Mouse (Mus musculus): ENCODE measurements around the gene Ifnlr1. TPM values are rescaled to one million over a fixed set of nuclear protein-coding genes. Genes with fewer than 3 reads are reported as not detected.

Gene Ifnlr1
- total and polyA plus RNA-seq, 3 experiments: 0.03 TPM; not detected in 2

GRCm38 (mm10) chr4:135653956-135654355 lies 32.1 kb upstream of the Ifnlr1 start:
- H3K36me3 ChIP-seq (ENCODE audit: control insufficient read depth in 1 of 2, insufficient read depth in 2 of 2, low read length in 2 of 2): no peaks in the 10 kb centered on the region; a peak in 1 of 4 replicates
- H3K27me3 ChIP-seq (ENCODE audit: control insufficient read depth in 1 of 2, insufficient read depth in 2 of 2, low read length in 2 of 2): peaks cover 0 to 1% of the 10 kb centered on the region in 2 experiments; a peak in 3 of 4 replicates
- H3K9ac ChIP-seq (ENCODE audit: control insufficient read depth, low read depth, low read length, poor library complexity, severe bottlenecking): no peak overlapping the region
- H3K9me3 ChIP-seq (replicated peaks; ENCODE audit: insufficient read depth, low read length): no peaks in the 10 kb centered on the region
- H3K4me1 ChIP-seq (ENCODE audit: control insufficient read depth in 1 of 2, insufficient read depth in 2 of 2, low read length in 2 of 2): no peaks in the 10 kb centered on the region
- H3K27ac ChIP-seq (ENCODE audit: control insufficient read depth, low read depth, low read length): no peak overlapping the region
- DNase-seq (ENCODE audit: low read depth, low spot score): no peak
- no peak overlapping the region for H3K4me3 ChIP-seq (ENCODE audit: control insufficient read depth in 1 of 2, insufficient read depth in 1 of 2, low read depth in 2 of 2, low read length in 2 of 2)
- no peaks in the 10 kb centered on the region for H3K79me2 ChIP-seq (ENCODE audit: control insufficient read depth, insufficient read depth, low read length, poor library complexity)
- TF ChIP-seq MAX (IDR thresholded peaks at IDR 0.05; ENCODE audit: low read length) (no peak), POLR2A (IDR thresholded peaks at IDR 0.05; ENCODE audit: control insufficient read depth in 1 of 2, insufficient read depth in 1 of 2, low read depth in 1 of 2, low read length in 2 of 2, poor library complexity in 1 of 2) (no peak), CHD1 (IDR thresholded peaks at IDR 0.05; ENCODE audit: low read depth, low read length) (no peak), JUND (IDR thresholded peaks at IDR 0.05; ENCODE audit: low read depth, low read length) (no peak)

GRCm38 (mm10) chr4:135655499-135655898 lies 30.6 kb upstream of the Ifnlr1 start:
- no peak for DNase-seq (ENCODE audit: low read depth, low spot score)
- no peak for TF ChIP-seq RAD21 (IDR thresholded peaks at IDR 0.05; ENCODE audit: low read depth, low read length)
- Histone ChIP-seq H3K9ac (ENCODE audit: control insufficient read depth, low read depth, low read length, poor library complexity, severe bottlenecking) (no peak overlapping the region), H3K4me3 (ENCODE audit: control insufficient read depth in 1 of 2, insufficient read depth in 1 of 2, low read depth in 2 of 2, low read length in 2 of 2) (no peak overlapping the region), H3K27ac (ENCODE audit: control insufficient read depth, low read depth, low read length) (no peak overlapping the region), H3K4me1 (ENCODE audit: control insufficient read depth in 1 of 2, insufficient read depth in 2 of 2, low read length in 2 of 2) (no peaks in the 10 kb centered on the region), H3K79me2 (ENCODE audit: control insufficient read depth, insufficient read depth, low read length, poor library complexity) (no peaks in the 10 kb centered on the region), H3K9me3 (replicated peaks; ENCODE audit: insufficient read depth, low read length) (no peaks in the 10 kb centered on the region), H3K27me3 (ENCODE audit: control insufficient read depth in 1 of 2, insufficient read depth in 2 of 2, low read length in 2 of 2) (peaks cover 0 to 1% of the 10 kb centered on the region in 2 experiments; a peak in 3 of 4 replicates), H3K36me3 (ENCODE audit: control insufficient read depth in 1 of 2, insufficient read depth in 2 of 2, low read length in 2 of 2) (no peaks in the 10 kb centered on the region; a peak in 1 of 4 replicates)

- Histone ChIP-seq H3K36me3 (ENCODE audit: control insufficient read depth in 1 of 2, insufficient read depth in 2 of 2, low read length in 2 of 2) (no peaks in the 10 kb centered on the region; a peak in 1 of 4 replicates), H3K9me3 (replicated peaks; ENCODE audit: insufficient read depth, low read length) (no peaks in the 10 kb centered on the region), H3K4me3 (ENCODE audit: control insufficient read depth in 1 of 2, insufficient read depth in 1 of 2, low read depth in 2 of 2, low read length in 2 of 2) (no peak overlapping the region), H3K27ac (ENCODE audit: control insufficient read depth, low read depth, low read length) (no peak overlapping the region), H3K79me2 (ENCODE audit: control insufficient read depth, insufficient read depth, low read length, poor library complexity) (no peaks in the 10 kb centered on the region), H3K27me3 (ENCODE audit: control insufficient read depth in 1 of 2, insufficient read depth in 2 of 2, low read length in 2 of 2) (peaks cover 0 to 1% of the 10 kb centered on the region in 2 experiments; a peak in 3 of 4 replicates), H3K4me1 (ENCODE audit: control insufficient read depth in 1 of 2, insufficient read depth in 2 of 2, low read length in 2 of 2) (no peaks in the 10 kb centered on the region), H3K9ac (ENCODE audit: control insufficient read depth, low read depth, low read length, poor library complexity, severe bottlenecking) (no peak overlapping the region)
- TF ChIP-seq TAL1 (IDR thresholded peaks at IDR 0.05; ENCODE audit: low read length): no peak
- TF ChIP-seq POLR2AphosphoS2 (IDR thresholded peaks at IDR 0.05; ENCODE audit: low read length): no peak
- no peak for TF ChIP-seq USF1 (IDR thresholded peaks at IDR 0.05; ENCODE audit: low read depth, low read length)
- no peak for TF ChIP-seq SIN3A (IDR thresholded peaks at IDR 0.05; ENCODE audit: low read length)
- no peak for TF ChIP-seq MAFK (IDR thresholded peaks at IDR 0.05; ENCODE audit: borderline replicate concordance, low read depth, low read length)
- TF ChIP-seq KAT2A (conservative IDR thresholded peaks at IDR 0.05; ENCODE audit: low read depth, low read length): no peak
- no peak for TF ChIP-seq SMC3 (IDR thresholded peaks at IDR 0.05; ENCODE audit: low read depth, low read length)
- TF ChIP-seq GATA1 (IDR thresholded peaks at IDR 0.05; ENCODE audit: low read depth, low read length): no peak
- no peak for TF ChIP-seq ZKSCAN1 (IDR thresholded peaks at IDR 0.05; ENCODE audit: low read depth, low read length)
- TF ChIP-seq CHD1 (IDR thresholded peaks at IDR 0.05; ENCODE audit: low read depth, low read length): no peak
- no peak for TF ChIP-seq NELFE (IDR thresholded peaks at IDR 0.05; ENCODE audit: low read depth, low read length)
- no peak for TF ChIP-seq TBP (IDR thresholded peaks at IDR 0.05; ENCODE audit: low read depth, low read length)
- no peak for TF ChIP-seq USF2 (IDR thresholded peaks at IDR 0.05; ENCODE audit: borderline replicate concordance in 1 of 2, insufficient read depth in 1 of 2, low read depth in 1 of 2, low read length in 2 of 2)
- no peak for TF ChIP-seq BHLHE40 (IDR thresholded peaks at IDR 0.05; ENCODE audit: borderline replicate concordance, low read depth, low read length)
- TF ChIP-seq TCF12 (IDR thresholded peaks at IDR 0.05; ENCODE audit: low read depth, low read length): no peak
- no peak for TF ChIP-seq GABPA (IDR thresholded peaks at IDR 0.05; ENCODE audit: low read depth, low read length)
- DNase-seq (ENCODE audit: low read depth, low spot score): no peak
Measured at GRCm38 (mm10) chr4:135656094-135656589, 29.9 kb upstream of the Ifnlr1 start.
